Mouse (Mus musculus) c-Kit-negative CD71-positive TER-119-positive erythroid progenitor cells, embryonic 14.5 days (primary cell): ENCODE measurements around the gene Taf9.

Source experiments
- DNase-seq: peaks from one replicate; pipeline ENCODE4 v3.0.0-alpha.2; 2013; ENCODE audit warnings: low read depth, low spot score

Gene Taf9

DNA sequence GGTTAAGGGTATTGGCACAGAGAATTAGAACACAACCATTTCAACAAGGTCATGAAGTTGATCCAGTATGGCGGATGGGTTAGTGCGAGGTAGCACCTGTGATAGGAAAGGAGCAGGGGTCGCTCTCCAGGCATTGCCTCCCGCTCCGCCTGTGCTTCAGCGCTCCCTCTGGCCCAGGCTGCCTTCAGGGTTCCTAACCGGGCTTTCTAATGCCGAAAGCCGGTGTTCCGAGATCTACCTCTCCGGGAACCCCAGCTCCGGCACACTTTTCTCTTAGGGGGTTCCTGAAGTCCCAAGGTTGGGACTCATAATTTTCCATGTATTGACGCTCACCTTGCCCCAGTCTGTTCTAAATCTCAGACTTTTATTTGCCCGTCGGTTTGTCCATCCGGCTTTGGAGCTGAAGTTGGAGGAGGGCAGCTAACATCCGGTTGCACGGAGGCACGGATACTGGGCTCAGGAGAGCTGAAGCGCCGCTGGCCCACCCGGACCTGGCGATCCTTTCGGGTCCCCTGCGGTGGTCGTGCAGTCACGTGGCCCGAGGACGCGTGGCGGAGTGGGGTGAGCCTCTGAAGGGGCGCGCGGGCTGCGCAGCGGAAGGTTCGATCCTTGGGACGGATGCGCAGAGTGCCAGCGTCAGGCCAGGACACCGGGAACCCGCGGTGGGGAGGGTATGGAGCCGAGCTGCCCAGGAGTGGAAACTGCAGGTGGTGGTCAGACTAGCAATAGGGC is 18.1 kb downstream of the Taf9 start, which contains the start of gene Ccdc125:
Ccdc125 (plus strand) TSS at position 427 of the 732 bp plus-strand sequence.
- DNase-seq: no peak

DNA sequence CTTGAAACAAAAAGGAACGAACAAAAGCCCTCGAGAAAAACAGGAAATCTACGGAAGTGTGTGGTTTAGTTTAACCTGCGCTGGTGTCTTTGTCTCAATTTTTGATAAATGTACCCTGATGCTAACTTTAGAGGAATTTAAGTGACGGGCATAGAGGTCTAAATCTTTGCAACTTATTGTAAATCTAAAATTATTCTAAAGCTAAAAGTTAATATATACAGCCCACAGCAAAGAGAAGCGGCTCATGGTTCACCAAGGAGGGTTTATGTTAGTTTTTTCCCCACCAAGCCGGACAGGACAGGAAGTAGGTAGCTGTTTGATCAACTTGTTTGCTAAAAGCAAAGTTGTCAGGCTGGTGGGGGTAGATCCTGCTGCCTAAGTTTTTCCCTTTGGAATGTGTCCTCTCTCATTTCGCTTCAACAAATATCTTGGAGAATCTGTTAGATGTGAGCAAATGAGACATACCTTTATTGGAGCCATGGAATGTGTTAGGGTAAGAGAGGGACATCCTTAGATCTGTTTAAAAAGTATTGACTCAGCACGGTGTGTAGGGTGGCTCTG is 18.9 kb downstream of the Taf9 start:
- DNase-seq: no peak

DNA sequence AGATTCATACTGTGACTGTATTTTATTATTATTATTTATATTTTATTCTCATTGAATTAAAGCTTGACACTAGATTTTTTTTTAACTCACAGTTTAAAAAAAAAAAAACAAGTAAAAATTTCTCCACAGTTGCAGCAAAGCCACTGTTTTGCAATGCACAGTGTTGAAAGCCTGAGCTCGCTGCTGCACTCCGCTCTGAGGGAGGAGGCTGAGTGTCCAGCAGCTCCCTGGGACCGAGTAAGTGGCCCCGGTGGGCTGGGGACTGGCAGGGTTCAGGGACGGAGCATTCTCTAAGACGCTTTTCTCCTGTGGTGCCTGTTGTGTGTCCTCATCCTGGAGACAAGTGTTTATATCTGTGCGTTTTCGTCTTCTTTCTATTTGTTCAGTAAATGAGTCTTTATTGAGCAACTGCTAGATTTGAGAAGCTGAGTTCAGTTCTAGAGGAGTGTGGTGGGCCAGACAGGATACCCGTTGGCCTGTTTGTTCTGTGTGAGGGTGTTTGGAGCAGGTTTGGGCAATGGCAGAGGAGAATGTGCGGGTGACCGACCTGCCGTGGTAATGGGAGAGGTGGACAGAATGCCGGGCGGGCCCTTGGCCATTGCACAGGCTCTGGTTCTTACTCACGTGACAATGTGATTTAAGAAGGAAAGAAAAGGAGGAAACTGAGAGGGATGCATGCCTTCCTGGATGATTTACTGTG is 24.7 kb downstream of the Taf9 start:
- DNase-seq: no peak

DNA sequence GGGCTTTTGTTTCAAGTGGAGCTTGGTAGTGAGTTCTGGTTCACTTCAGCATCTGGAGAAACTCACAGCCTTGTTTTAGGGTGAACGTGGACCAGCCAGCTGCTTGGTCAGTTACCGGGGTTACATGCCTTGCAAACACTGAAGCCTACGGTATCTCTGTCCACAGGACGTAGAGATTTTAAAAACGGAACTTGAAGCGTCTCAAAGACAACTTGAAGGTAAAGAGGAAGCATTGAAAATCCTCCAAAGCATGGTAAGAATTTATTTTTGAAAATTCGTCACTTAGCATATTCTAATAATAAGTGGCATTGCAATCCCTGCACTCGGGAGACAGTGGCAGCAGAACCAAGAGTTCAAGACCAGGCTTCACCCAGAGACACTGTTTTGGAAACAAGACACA is 30.2 kb downstream of the Taf9 start:
- DNase-seq: no peak

- DNase-seq: no peak
Measured at GRCm38 (mm10) chr13:100682837-100683236, 31.5 kb downstream of the Taf9 start.

DNA sequence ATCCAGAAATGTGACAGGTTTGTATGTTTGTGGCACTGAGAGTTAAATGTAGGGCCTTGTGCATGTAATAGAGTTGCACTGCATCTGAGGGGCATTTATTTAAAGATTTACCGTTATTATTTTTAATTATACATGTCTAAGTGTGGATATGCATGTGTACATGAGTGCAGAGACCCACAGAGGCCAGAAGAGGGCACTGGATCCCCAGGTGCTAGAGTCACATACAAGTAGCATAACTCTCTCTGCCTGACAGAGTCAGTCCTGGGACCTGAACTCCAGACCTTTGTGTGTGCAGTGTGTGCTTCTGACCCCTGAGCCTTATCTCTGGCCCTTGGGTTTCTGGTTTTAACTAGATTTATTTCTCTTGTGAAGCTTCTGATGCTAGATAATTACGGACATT is 33.0 kb downstream of the Taf9 start:
- DNase-seq: peak; percentile 12

DNA sequence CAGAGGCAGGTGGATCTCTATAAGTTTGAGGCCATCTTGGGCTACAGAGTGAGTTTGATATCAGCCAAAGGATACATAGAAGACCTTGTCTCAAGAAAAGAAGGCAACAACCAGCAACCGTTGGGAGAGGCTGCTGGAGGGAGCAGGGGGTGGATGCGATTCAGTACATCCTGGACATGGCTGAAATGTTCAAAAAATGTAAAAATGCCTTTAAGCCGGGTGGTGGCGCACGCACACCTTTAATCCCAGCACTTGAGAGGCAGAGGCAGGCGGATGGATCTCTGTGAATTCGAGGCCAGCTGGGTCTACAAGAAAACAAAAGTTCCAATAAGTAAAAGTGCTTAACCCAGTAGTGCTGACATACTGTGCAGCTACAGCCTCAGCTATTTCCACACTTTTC is 36.1 kb downstream of the Taf9 start:
- DNase-seq: no peak

- no peak for DNase-seq
Measured at GRCm38 (mm10) chr13:100697541-100697940, 46.2 kb downstream of the Taf9 start.

DNA sequence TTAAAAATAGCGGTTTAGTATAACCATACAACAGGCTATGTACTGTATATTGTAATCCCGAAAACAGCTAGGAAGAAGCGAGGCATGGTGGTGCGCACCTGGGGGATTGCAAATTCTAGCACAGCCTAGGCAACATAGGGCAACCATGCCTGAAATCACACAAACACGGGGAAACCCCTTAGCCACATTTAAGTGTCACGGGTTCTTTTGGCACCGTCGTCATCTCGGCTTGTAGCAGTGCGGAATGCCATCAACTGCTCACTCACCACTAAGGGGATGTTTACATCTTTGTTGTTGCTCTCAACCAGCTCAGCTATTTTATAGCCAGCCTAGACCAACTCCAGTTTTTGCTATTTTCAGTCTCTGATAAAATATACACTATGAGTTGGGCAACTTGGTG is 47.5 kb downstream of the Taf9 start:
- no peak for DNase-seq

DNA sequence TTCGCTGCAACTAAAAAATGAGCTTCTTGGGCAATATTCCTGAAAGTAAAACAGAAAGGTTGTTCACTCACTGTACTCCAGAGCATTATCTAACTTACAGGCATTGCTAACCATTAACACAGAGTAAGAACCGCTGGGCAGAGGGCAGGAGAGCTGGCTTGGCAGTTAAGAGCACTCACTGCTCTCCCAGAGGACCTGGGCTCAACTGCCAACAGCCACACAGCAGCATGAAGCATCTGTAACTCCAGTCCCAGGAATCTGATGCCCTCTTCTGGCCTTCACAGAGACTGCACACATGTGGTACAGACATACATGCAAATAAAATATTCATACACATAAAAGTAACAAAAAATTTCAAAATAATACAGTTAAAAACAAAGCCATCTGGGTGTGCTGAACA is 52.1 kb downstream of the Taf9 start:
- no peak for DNase-seq
